In genomic region chr6:58937726-58938125, GRCm38 (mm10) we compare ENCODE assay signal across 22 mouse cellular contexts. TPM values are rescaled to one million over a fixed set of nuclear protein-coding genes. Genes with fewer than 3 reads are reported as not detected.
DNase-seq lines count a peak whose midpoint lies in the region; ATAC-seq and TF ChIP-seq lines count a peak whose summit lies in the region.
"Had no signal": no experiment of that assay in that cellular context is flagged by ENCODE, and none has a peak within 500 bp of the region (broad histone marks: within the 10 kb centered on the region; RNA-seq: fewer than 3 reads in every experiment).

No protein-coding gene starts in this region.

- H3K4me1 ChIP-seq in kidney, adult 2 months (ENCODE audit: control insufficient read depth, insufficient read depth, low read length) = peaks cover 3% of the 10 kb centered on the region; the same call in 1 of the 2 replicates
- no peaks in the 10 kb centered on the region for H3K4me1 ChIP-seq in kidney, embryonic 16.5 days (ENCODE audit: insufficient read depth, low read length)
- H3K4me1 ChIP-seq in liver, adult 2 months (ENCODE audit: control insufficient read depth, insufficient read depth, low read length) = no peaks in the 10 kb centered on the region; the same call in 1 of the 2 replicates
- H3K4me1 ChIP-seq in liver, embryonic 11.5 days (replicated peaks; ENCODE audit: control insufficient read depth, insufficient read depth, low read length) = no peaks in the 10 kb centered on the region

- DNase-seq in kidney, adult 2 months = peak; percentile 54
- no peak for DNase-seq in kidney, adult 8-10 months
- DNase-seq in kidney, adult 9 months = peak; percentile 32
- peak; percentile 99 for DNase-seq in liver, adult 2 months (ENCODE audit: extremely low read depth, low read depth, low spot score)
- no peak for DNase-seq in liver, embryonic 11.5 days (ENCODE audit: low spot score)
- DNase-seq: adrenal gland, adult 2 months; adrenal gland, adult 8-10 months; adrenal gland, postnatal 10 days; adrenal gland, postnatal 14 days; adrenal gland, postnatal 25 days; adrenal gland, postnatal 36 days; B cell, adult 2 months; cerebellum, adult 11 months; cerebellum, adult 11-12 months; cerebellum, adult 18-20 months had no signal

- TF ChIP-seq CTCF in kidney, adult 2 months (conservative IDR thresholded peaks at IDR 0.05; ENCODE audit: insufficient read depth, insufficient read length, low read depth, low read length) = no peak
- no peak for TF ChIP-seq CTCF in liver, adult 2 months (IDR thresholded peaks at IDR 0.05; ENCODE audit: low read depth, low read length)

- no peaks in the 10 kb centered on the region for H3K79me2 ChIP-seq in liver, adult 2 months (ENCODE audit: control insufficient read depth, insufficient read depth, low read length)

- ATAC-seq in kidney, embryonic 16.5 days (ENCODE audit: low FRiP score, low TSS enrichment) = no peak
- ATAC-seq in liver, embryonic 11.5 days (replicated peaks; ENCODE audit: low FRiP score) = no peak
- ATAC-seq: activated CD4-positive, CD25-positive, alpha-beta regulatory T cell, adult 4 months; CD4-positive, CD25-positive, alpha-beta regulatory T cell, adult 4 months; Patski had no signal

- no peaks in the 10 kb centered on the region for H3K9me3 ChIP-seq in kidney, embryonic 16.5 days (ENCODE audit: low read length)
- H3K9me3 ChIP-seq in liver, embryonic 11.5 days (ENCODE audit: control insufficient read depth, low read length) = no peaks in the 10 kb centered on the region
- H3K9me3 ChIP-seq: G1E had no signal

- no peak overlapping the region for H3K4me2 ChIP-seq in kidney, embryonic 16.5 days (replicated peaks; ENCODE audit: low read depth, low read length)
- H3K4me2 ChIP-seq in liver, embryonic 11.5 days = no peak overlapping the region

- no peak overlapping the region for H3K4me3 ChIP-seq in kidney, adult 2 months (ENCODE audit: insufficient read depth, low read depth, low read length)
- H3K4me3 ChIP-seq in kidney, embryonic 16.5 days (ENCODE audit: low read length) = no peak overlapping the region
- H3K4me3 ChIP-seq in liver, adult 2 months (ENCODE audit: insufficient read depth, low read depth, low read length) = no peak overlapping the region
- H3K4me3 ChIP-seq in liver, embryonic 11.5 days (ENCODE audit: low read depth, low read length) = no peak overlapping the region

- H3K27me3 ChIP-seq in kidney, adult 2 months (replicated peaks; ENCODE audit: control insufficient read depth, insufficient read depth, low read length) = no peaks in the 10 kb centered on the region
- H3K27me3 ChIP-seq in kidney, embryonic 16.5 days (ENCODE audit: insufficient read depth, low read length) = no peaks in the 10 kb centered on the region
- no peaks in the 10 kb centered on the region for H3K27me3 ChIP-seq in liver, adult 2 months (ENCODE audit: control insufficient read depth, insufficient read depth, low read length)
- H3K27me3 ChIP-seq in liver, embryonic 11.5 days (replicated peaks; ENCODE audit: control insufficient read depth, insufficient read depth, low read length) = no peaks in the 10 kb centered on the region
- H3K27me3 ChIP-seq: CH12.LX, Patski had no signal

- no peak overlapping the region for H3K9ac ChIP-seq in kidney, embryonic 16.5 days (replicated peaks; ENCODE audit: low read length)
- H3K9ac ChIP-seq in liver, adult 2 months (ENCODE audit: low read depth, low read length) = no peak overlapping the region
- no peak overlapping the region for H3K9ac ChIP-seq in liver, embryonic 11.5 days (ENCODE audit: low read depth, low read length)

- H3K27ac ChIP-seq in kidney, adult 2 months (ENCODE audit: insufficient read depth, low read depth, low read length) = no peak overlapping the region
- no peak overlapping the region for H3K27ac ChIP-seq in kidney, embryonic 16.5 days (ENCODE audit: low read length)
- H3K27ac ChIP-seq in liver, adult 2 months (replicated peaks; ENCODE audit: insufficient read depth, low read depth, low read length) = no peak overlapping the region
- no peak overlapping the region for H3K27ac ChIP-seq in liver, embryonic 11.5 days (ENCODE audit: low read depth, low read length)

- peaks cover 15% of the 10 kb centered on the region for H3K36me3 ChIP-seq in kidney, adult 2 months (ENCODE audit: control insufficient read depth, insufficient read depth, low read length)
- no peaks in the 10 kb centered on the region for H3K36me3 ChIP-seq in kidney, embryonic 16.5 days (ENCODE audit: insufficient read depth, low read length)
- peaks cover 40% of the 10 kb centered on the region for H3K36me3 ChIP-seq in liver, adult 2 months (ENCODE audit: control insufficient read depth, insufficient read depth, low read length)
- H3K36me3 ChIP-seq in liver, embryonic 11.5 days (ENCODE audit: control insufficient read depth, insufficient read depth, low read length) = no peaks in the 10 kb centered on the region
- H3K36me3 ChIP-seq: G1E had no signal

- no peak for TF ChIP-seq POLR2A in kidney, adult 2 months (IDR thresholded peaks at IDR 0.05; ENCODE audit: low read depth, low read length)
- no peak for TF ChIP-seq POLR2A in liver, adult 2 months (IDR thresholded peaks at IDR 0.05; ENCODE audit: extremely low read depth, insufficient read depth, low read length)

RNA-seq across cellular contexts. Expression of gene Nap1l5, which starts 30.9 kb away (rescaled TPM):
- polyA plus RNA-seq in kidney, adult 2 months (2012; rRNA removed) = 6.0 and 7.1 TPM in 2 replicates
- polyA plus RNA-seq in kidney, embryonic 16.5 days (2015; fragmentation: Nextera tagmentation; extraction: Ambion mirVana) = 0.85 and 1.8 TPM in 2 replicates
- total RNA-seq in liver, adult 2 months (2014; rRNA removed) = 0.09 and 0.81 TPM in 2 replicates
- 0.09 TPM in 1 of 2 replicates, not detected in the other for polyA plus RNA-seq in liver, adult 2 months (2012; rRNA removed)
- polyA plus RNA-seq in liver, embryonic 11.5 days (2014; fragmentation: Nextera tagmentation; extraction: Ambion mirVana) = 0.77 and 1.0 TPM in 2 replicates
- total RNA-seq: CH12.LX, G1E, MEL had no signal
- polyA plus RNA-seq: CD4-positive, CD25-positive, alpha-beta regulatory T cell, adult 4 months; G1E; Patski had no signal

Comparison
In these comparisons a context has a peak if more than half of its experiments do, and no peak if none do; other contexts are left out.
1. DNase-seq: peak in kidney, adult 2 months (single experiment), kidney, adult 9 months (single experiment) and liver, adult 2 months (single experiment); none in kidney, adult 8-10 months (0 of 2) and liver, embryonic 11.5 days (single experiment).